Mouse (Mus musculus) MEL (cell line): ENCODE results near the gene Zbtb22. TPM values are rescaled to one million over a fixed set of nuclear protein-coding genes. Genes with fewer than 3 reads are reported as not detected.

Experiments used
- DNase-seq: peaks from one replicate; pipeline ENCODE4 v3.0.0; 2011; ENCODE audit warnings: low read depth, low spot score
- H3K27ac ChIP-seq: 2 replicates; pipeline ENCODE4 v1.5.1; 2012; ENCODE audit warnings: low read depth, mild to moderate bottlenecking, control low read depth, low read length, moderate library complexity; ENCODE audit not compliant: control insufficient read depth
- H3K27me3 ChIP-seq, 2 experiments: fragments of 150-350 bp in 1 of 2; sonication (generic) in 1 of 2; 2 replicates each; pipeline ENCODE4 v1.6.1; 2012; ENCODE audit warnings: low read length in 2 of 2, mild to moderate bottlenecking in 2 of 2, improper control_type of control experiment in 1 of 2, moderate library complexity in 1 of 2; ENCODE audit not compliant: insufficient read depth in 2 of 2, control insufficient read depth in 1 of 2
- H3K36me3 ChIP-seq, 2 experiments: 2 replicates each; pipeline ENCODE4 v1.6.1; 2012 to 2014; ENCODE audit warnings: low read length in 2 of 2, improper control_type of control experiment in 1 of 2, inconsistent platforms in 1 of 2, mild to moderate bottlenecking in 1 of 2; ENCODE audit not compliant: insufficient read depth in 2 of 2, control insufficient read depth in 1 of 2
- H3K4me1 ChIP-seq, 2 experiments: fragments of 150-350 bp in 1 of 2; sonication (generic) in 1 of 2; 2 replicates each; pipeline ENCODE4 v1.6.1; 2012; ENCODE audit warnings: low read length in 2 of 2, improper control_type of control experiment in 1 of 2, mild to moderate bottlenecking in 1 of 2; ENCODE audit not compliant: insufficient read depth in 2 of 2, control insufficient read depth in 1 of 2
- H3K4me3 ChIP-seq, 2 experiments: fragments of 150-350 bp in 1 of 2; sonication (generic) in 1 of 2; 2 replicates each; pipeline ENCODE4 v1.5.1; 2012; ENCODE audit warnings: low read depth in 2 of 2, low read length in 2 of 2, mild to moderate bottlenecking in 2 of 2, moderate library complexity in 2 of 2, control low read depth in 1 of 2, improper control_type of control experiment in 1 of 2; ENCODE audit not compliant: control insufficient read depth in 1 of 2, insufficient read depth in 1 of 2
- H3K79me2 ChIP-seq: 2 replicates; pipeline ENCODE4 v1.6.1; 2012; ENCODE audit warnings: mild to moderate bottlenecking, low read length, moderate library complexity; ENCODE audit not compliant: control insufficient read depth, poor library complexity, insufficient read depth
- H3K9ac ChIP-seq: 2 replicates; pipeline ENCODE4 v1.6.1; 2012; ENCODE audit warnings: low read depth, mild to moderate bottlenecking, control low read depth, low read length, moderate library complexity; ENCODE audit not compliant: control insufficient read depth, poor library complexity, severe bottlenecking
- H3K9me3 ChIP-seq: fragments of 150-350 bp; sonication (generic); replicated peaks from 2 replicates; pipeline ENCODE4 v1.6.1; 2012; ENCODE audit warnings: mild to moderate bottlenecking, low read length, improper control_type of control experiment, moderate library complexity; ENCODE audit not compliant: insufficient read depth
- CHD1 ChIP-seq: IDR thresholded peaks from 2 replicates; pipeline ENCODE4 v1.6.1; 2012; ENCODE audit warnings: low read depth, mild to moderate bottlenecking, inconsistent platforms, low read length, improper control_type of control experiment
- CHD2 ChIP-seq: IDR thresholded peaks from 2 replicates; pipeline ENCODE4 v1.6.1; 2011; ENCODE audit warnings: low read length, improper control_type of control experiment
- E2F4 ChIP-seq: IDR thresholded peaks from 2 replicates; pipeline ENCODE4 v1.6.1; 2011; ENCODE audit warnings: low read depth, low read length, improper control_type of control experiment, borderline replicate concordance
- ELF1 ChIP-seq: IDR thresholded peaks from 2 replicates; pipeline ENCODE4 v1.6.1; 2014; ENCODE audit warnings: low read depth, mild to moderate bottlenecking, inconsistent platforms, low read length, improper control_type of control experiment, moderate library complexity
- EP300 ChIP-seq, 2 experiments: IDR thresholded peaks; 2 replicates each; pipeline ENCODE4 v1.6.1; 2011; ENCODE audit warnings: improper control_type of control experiment in 2 of 2, low read length in 2 of 2, low read depth in 1 of 2, mild to moderate bottlenecking in 1 of 2
- ETS1 ChIP-seq: IDR thresholded peaks from 2 replicates; pipeline ENCODE4 v1.6.1; 2012; ENCODE audit warnings: low read depth, mild to moderate bottlenecking, inconsistent platforms, low read length, improper control_type of control experiment, moderate library complexity
- GABPA ChIP-seq: IDR thresholded peaks from 2 replicates; pipeline ENCODE4 v1.6.1; 2012; ENCODE audit warnings: low read depth, mild to moderate bottlenecking, inconsistent platforms, low read length, improper control_type of control experiment, moderate library complexity
- HCFC1 ChIP-seq: IDR thresholded peaks from 2 replicates; pipeline ENCODE4 v1.6.1; 2012; ENCODE audit warnings: low read depth, mild to moderate bottlenecking, inconsistent platforms, low read length, improper control_type of control experiment, moderate library complexity
- JUND ChIP-seq: IDR thresholded peaks from 2 replicates; pipeline ENCODE4 v1.6.1; 2011; ENCODE audit warnings: low read depth, mild to moderate bottlenecking, improper control_type of control experiment, low read length
- KAT2A ChIP-seq: conservative IDR thresholded peaks from 2 replicates; pipeline ENCODE4 v1.6.1; 2012; ENCODE audit warnings: low read depth, low read length, improper control_type of control experiment, inconsistent platforms
- MAFK ChIP-seq: IDR thresholded peaks from 2 replicates; pipeline ENCODE4 v1.6.1; 2011; ENCODE audit warnings: low read depth, mild to moderate bottlenecking, low read length, improper control_type of control experiment, borderline replicate concordance
- MEF2A ChIP-seq: IDR thresholded peaks from 2 replicates; pipeline ENCODE4 v1.6.1; 2014; ENCODE audit warnings: low read depth, mild to moderate bottlenecking, inconsistent platforms, low read length, improper control_type of control experiment; ENCODE audit not compliant: poor library complexity, insufficient replicate concordance, severe bottlenecking; ENCODE audit errors: extremely low read depth
- MXI1 ChIP-seq: IDR thresholded peaks from 2 replicates; pipeline ENCODE4 v1.6.1; 2011; ENCODE audit warnings: mild to moderate bottlenecking, low read depth, low read length, improper control_type of control experiment
- MYB ChIP-seq: IDR thresholded peaks from 2 replicates; pipeline ENCODE4 v1.6.1; 2011; ENCODE audit warnings: mild to moderate bottlenecking, low read depth, low read length, improper control_type of control experiment
- NELFE ChIP-seq: IDR thresholded peaks from 2 replicates; pipeline ENCODE4 v1.6.1; 2011; ENCODE audit warnings: low read depth, low read length, improper control_type of control experiment
- NRF1 ChIP-seq: IDR thresholded peaks from 2 replicates; pipeline ENCODE4 v1.6.1; 2014; ENCODE audit warnings: low read depth, mild to moderate bottlenecking, inconsistent platforms, low read length, improper control_type of control experiment, moderate library complexity; ENCODE audit not compliant: poor library complexity, insufficient read depth, severe bottlenecking
- POLR2A ChIP-seq, 2 experiments: IDR thresholded peaks; 2 replicates each; pipeline ENCODE4 v1.6.1; 2011 to 2012; ENCODE audit warnings: low read length in 2 of 2, mild to moderate bottlenecking in 2 of 2, control low read depth in 1 of 2, improper control_type of control experiment in 1 of 2, low read depth in 1 of 2, moderate library complexity in 1 of 2; ENCODE audit not compliant: control insufficient read depth in 1 of 2, insufficient read depth in 1 of 2, poor library complexity in 1 of 2
- POLR2AphosphoS5 ChIP-seq: IDR thresholded peaks from 2 replicates; pipeline ENCODE4 v1.6.1; 2012; ENCODE audit warnings: low read depth, borderline replicate concordance, mild to moderate bottlenecking, inconsistent platforms, low read length, moderate library complexity, mixed read lengths
- RAD21 ChIP-seq: IDR thresholded peaks from 2 replicates; pipeline ENCODE4 v1.6.1; 2011; ENCODE audit warnings: mild to moderate bottlenecking, low read depth, low read length, improper control_type of control experiment
- SIN3A ChIP-seq: IDR thresholded peaks from 2 replicates; pipeline ENCODE4 v1.6.1; 2012; ENCODE audit warnings: low read length, improper control_type of control experiment, inconsistent platforms
- SMC3 ChIP-seq: IDR thresholded peaks from 2 replicates; pipeline ENCODE4 v1.6.1; 2011; ENCODE audit warnings: low read depth, low read length, improper control_type of control experiment
- TAL1 ChIP-seq: IDR thresholded peaks from 2 replicates; pipeline ENCODE4 v1.6.1; 2012; ENCODE audit warnings: mild to moderate bottlenecking, inconsistent platforms, low read length, moderate library complexity, mixed read lengths
- TCF12 ChIP-seq: IDR thresholded peaks from 2 replicates; pipeline ENCODE4 v1.6.1; 2014; ENCODE audit warnings: low read depth, mild to moderate bottlenecking, inconsistent platforms, low read length, improper control_type of control experiment, moderate library complexity
- USF1 ChIP-seq: IDR thresholded peaks from 2 replicates; pipeline ENCODE4 v1.6.1; 2014; ENCODE audit warnings: low read depth, mild to moderate bottlenecking, inconsistent platforms, low read length, improper control_type of control experiment, moderate library complexity
- USF2 ChIP-seq, 2 experiments: IDR thresholded peaks; 2 replicates each; pipeline ENCODE4 v1.6.1; 2011 to 2012; ENCODE audit warnings: improper control_type of control experiment in 2 of 2, low read length in 2 of 2, borderline replicate concordance in 1 of 2, inconsistent platforms in 1 of 2, low read depth in 1 of 2, mild to moderate bottlenecking in 1 of 2; ENCODE audit not compliant: insufficient read depth in 1 of 2
- ZC3H11A ChIP-seq: IDR thresholded peaks from 2 replicates; pipeline ENCODE4 v1.6.1; 2012; ENCODE audit warnings: low read depth, mild to moderate bottlenecking, inconsistent platforms, low read length, improper control_type of control experiment
- ZKSCAN1 ChIP-seq: IDR thresholded peaks from 2 replicates; pipeline ENCODE4 v1.6.1; 2012; ENCODE audit warnings: low read depth, mild to moderate bottlenecking, inconsistent platforms, low read length, improper control_type of control experiment, moderate library complexity
- ZMIZ1 ChIP-seq: IDR thresholded peaks from 2 replicates; pipeline ENCODE4 v1.6.1; 2012; ENCODE audit warnings: low read depth, mild to moderate bottlenecking, inconsistent platforms, low read length, improper control_type of control experiment, moderate library complexity
- ZNF384 ChIP-seq: IDR thresholded peaks from 2 replicates; pipeline ENCODE4 v1.6.1; 2012; ENCODE audit warnings: low read depth, mild to moderate bottlenecking, inconsistent platforms, low read length, improper control_type of control experiment
- polyA plus RNA-seq, 2 experiments: library from polyadenylated mRNA; stranded (reverse) in 1 of 2; unstranded in 1 of 2; fragments of >175 nt in 1 of 2; fragments of >200 nt in 1 of 2; gene quantifications; 2 replicates each; pipeline versions ENCODE4 v1.2.1 to v1.2.4; 2012; ENCODE audit warnings: low replicate concordance in 2 of 2, low read depth in 1 of 2; ENCODE audit not compliant: insufficient read length in 2 of 2, insufficient read depth in 1 of 2, missing spikeins in 1 of 2
- total RNA-seq: library from RNA; depleted of rRNA; stranded (reverse); fragments of 300-350 nt; gene quantifications from 2 replicates; pipeline ENCODE4 v1.2.3, GENCODE M21; 2012

The Zbtb22 gene
- total and polyA plus RNA-seq, 3 experiments = 18.6 to 30.0 TPM; not detected in 1

- TF ChIP-seq E2F4 = no peak
- no peak for TF ChIP-seq CHD1
- TF ChIP-seq TCF12 = peak; percentile 54
- peak; percentile 69 for TF ChIP-seq USF1
- peak; percentile 95 for TF ChIP-seq ETS1
Measured at GRCm38 (mm10) chr17:33919351-33920281, 3.9 kb downstream of the Zbtb22 start (continued).

- peak overlapping the region; percentile 66 for H3K27ac ChIP-seq
- peak; percentile 48; the same call in 1 of the 2 replicates for TF ChIP-seq HCFC1
- no peak for TF ChIP-seq ZMIZ1
- TF ChIP-seq RAD21 = peak; percentile 66
- TF ChIP-seq SMC3 = peak; percentile 68
- no peak for TF ChIP-seq ZKSCAN1
- peak; percentile 82 for TF ChIP-seq SIN3A
- TF ChIP-seq CHD2 = no peak
- TF ChIP-seq ZC3H11A = peak; percentile 31
- no peak for TF ChIP-seq MYB
- peak; percentile 81 for TF ChIP-seq MXI1
- TF ChIP-seq POLR2AphosphoS5 = no peak
- no peak for TF ChIP-seq NRF1
- TF ChIP-seq JUND = 0 out of 2 replicates have a peak, but pooled peaks have one; percentile 47
- TF ChIP-seq POLR2A (IDR thresholded peaks at IDR 0.05; ENCODE audit: control insufficient read depth in 1 of 2, insufficient read depth in 1 of 2, low read depth in 1 of 2, low read length in 2 of 2, poor library complexity in 1 of 2) = no peak
- TF ChIP-seq CHD1 = no peak
- no peak for TF ChIP-seq E2F4
- no peak for TF ChIP-seq NELFE
- TF ChIP-seq ZNF384 = peak; percentile 17; the same call in 1 of the 2 replicates
- no peak for TF ChIP-seq GABPA
- TF ChIP-seq MEF2A = no peak
- no peak for TF ChIP-seq USF2 (IDR thresholded peaks at IDR 0.05; ENCODE audit: borderline replicate concordance in 1 of 2, insufficient read depth in 1 of 2, low read depth in 1 of 2, low read length in 2 of 2)
- no peak for TF ChIP-seq ELF1
- TF ChIP-seq EP300 (IDR thresholded peaks at IDR 0.05; ENCODE audit: low read depth in 1 of 2, low read length in 2 of 2) = peak in 1 of 2 experiments; percentile 27; a peak in 1 of 4 replicates
- peak; percentile 38; the same call in 1 of the 2 replicates for TF ChIP-seq KAT2A
- no peak for TF ChIP-seq USF1
- no peak for TF ChIP-seq MAFK
- TF ChIP-seq TCF12 = peak; percentile 24; the same call in 1 of the 2 replicates
- TF ChIP-seq TAL1 = no peak
Measured at GRCm38 (mm10) chr17:33920282-33921097, 4.8 kb downstream of the Zbtb22 start.

More at GRCm38 (mm10) chr17:33920282-33921097, 4.8 kb downstream of the Zbtb22 start:
- Histone ChIP-seq H3K4me1 (peaks cover 2 to 27% of the 10 kb centered on the region in 2 experiments), H3K36me3 (peaks cover 0 to 8% of the 10 kb centered on the region in 2 experiments; a peak in 2 of 4 replicates), H3K9ac (peak overlapping the region; percentile 73), H3K4me3 (peak overlapping the region; percentile 77 to 81), H3K27me3 (no peaks in the 10 kb centered on the region), H3K9me3 (no peaks in the 10 kb centered on the region), H3K79me2 (peaks cover 8% of the 10 kb centered on the region)
- peak; percentile 88 for DNase-seq
